Mouse (Mus musculus): Measurements from ENCODE around the gene Top1.

Top1 gene

DNA sequence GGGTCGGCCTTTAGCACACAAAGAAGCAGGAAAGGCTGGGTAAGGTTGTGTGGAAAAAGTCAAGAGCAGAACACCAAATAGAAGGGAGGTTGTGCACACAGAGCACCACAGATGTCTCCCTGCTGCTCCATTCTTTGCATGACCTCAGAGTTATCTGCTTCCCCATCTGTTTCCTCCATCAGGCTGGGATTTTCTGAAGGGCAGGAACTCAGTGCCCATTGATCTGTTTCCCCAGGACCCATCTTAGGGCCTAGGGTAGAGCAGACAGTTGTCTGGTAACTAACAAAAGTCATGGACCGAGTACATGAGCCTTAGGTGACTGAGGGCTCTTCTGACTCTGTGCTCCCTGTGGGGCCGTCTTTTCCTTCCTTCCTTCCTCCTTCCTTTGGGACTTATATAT lies 95.9 kb downstream of the Top1 start:
- peak; percentile 25 for DNase-seq (ENCODE audit: low spot score)

DNA sequence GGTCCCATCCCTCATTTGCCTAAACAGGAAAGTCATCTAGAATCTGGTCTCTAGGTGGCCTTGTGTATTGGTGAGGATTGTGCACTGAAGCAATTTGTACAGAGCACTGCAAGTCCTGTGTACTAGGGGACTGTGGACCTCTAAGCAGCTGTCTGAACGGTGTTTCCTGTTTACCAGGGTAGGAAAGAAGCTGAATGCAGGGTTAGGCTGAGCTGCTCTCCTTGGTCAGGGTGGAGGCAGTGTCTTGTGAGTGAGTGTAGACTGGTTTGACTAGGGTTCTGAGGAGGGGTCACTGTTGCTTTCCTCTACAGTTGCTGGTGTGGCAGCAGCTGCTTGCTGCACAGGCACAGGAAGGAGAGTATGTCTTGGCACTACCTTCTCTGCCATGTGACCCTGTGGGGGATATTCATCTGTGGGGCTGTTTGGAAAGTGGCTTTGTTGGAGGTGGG lies 96.5 kb downstream of the Top1 start:
- no peak for DNase-seq (ENCODE audit: low spot score)

DNA sequence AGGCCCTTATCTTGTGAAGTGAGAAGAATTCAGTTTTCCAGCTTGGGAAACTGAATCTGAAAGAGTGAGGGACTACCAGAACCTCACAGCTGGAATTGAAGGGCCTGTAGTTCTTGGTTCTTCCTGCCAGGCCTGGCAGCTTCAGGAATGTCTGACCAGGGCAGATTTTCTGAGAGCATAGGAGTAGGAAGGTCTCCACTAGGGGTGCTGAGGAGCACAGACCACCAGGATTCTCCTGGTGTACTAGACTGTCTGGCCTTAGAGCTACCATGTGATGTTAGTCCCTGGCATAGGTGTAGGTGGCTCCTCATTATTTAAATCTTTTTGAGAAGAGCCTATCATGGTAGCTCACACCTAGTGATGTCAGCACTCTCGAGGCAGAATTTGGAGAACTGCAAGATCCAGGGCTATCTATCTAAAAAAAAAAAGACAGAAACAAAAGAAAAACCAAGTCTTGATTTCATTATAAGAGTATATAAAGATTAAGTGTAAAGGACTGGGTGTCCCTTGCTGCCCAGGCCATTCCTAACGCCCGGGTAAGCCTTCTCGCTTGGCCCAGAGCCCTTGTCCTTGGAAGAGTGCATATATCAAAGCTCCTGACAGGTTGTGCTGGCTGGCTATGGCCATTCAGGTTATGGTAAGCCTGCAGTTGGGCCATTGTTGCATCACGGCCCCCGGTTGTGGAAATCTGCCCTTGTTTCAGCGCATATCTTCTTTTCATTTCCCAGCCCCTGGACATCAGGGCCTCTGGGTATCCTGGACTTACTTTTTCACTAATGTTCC lies 98.5 kb downstream of the Top1 start:
- DNase-seq (ENCODE audit: low spot score), result peak; percentile 73

DNA sequence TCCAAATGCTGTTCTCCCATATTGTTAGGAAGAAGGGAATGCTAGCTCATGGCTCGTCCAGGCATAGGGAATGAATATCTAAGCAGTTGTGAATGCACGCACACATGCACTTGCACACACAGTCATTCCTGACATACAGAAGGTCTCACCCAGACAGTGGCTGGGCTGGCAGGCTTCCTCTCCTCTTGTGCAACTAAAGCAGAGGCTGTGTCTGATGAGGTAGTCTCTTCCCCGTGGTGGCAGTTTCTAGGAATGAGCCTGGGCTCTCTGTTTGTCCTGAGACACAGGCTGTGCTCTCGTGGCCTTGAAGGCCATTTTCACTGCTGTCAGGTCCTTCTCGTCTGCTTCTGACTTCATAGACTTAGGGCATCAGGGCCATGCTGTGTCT lies 99.1 kb downstream of the Top1 start:
- no peak for DNase-seq (ENCODE audit: low spot score)

DNA sequence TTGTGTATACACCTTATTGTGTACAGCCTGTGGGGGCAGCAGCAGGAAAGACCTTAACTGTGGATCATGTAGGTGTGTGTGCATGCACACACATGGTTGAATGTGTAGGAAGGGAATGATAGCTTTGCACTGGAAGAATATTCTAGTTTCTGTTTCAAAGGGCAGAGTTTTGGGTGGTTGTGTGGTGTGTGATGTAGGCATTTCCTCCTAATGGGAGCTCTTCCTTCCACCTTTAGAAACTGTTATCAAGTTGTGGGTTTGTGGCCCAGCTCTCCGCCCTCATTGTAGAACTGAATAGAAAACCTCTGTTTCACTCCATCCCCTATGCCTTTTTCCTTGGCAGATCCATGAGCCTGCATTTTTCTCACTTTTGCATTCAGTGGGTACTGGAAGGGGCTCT lies 99.8 kb downstream of the Top1 start:
- DNase-seq (ENCODE audit: low spot score), result no peak

DNA sequence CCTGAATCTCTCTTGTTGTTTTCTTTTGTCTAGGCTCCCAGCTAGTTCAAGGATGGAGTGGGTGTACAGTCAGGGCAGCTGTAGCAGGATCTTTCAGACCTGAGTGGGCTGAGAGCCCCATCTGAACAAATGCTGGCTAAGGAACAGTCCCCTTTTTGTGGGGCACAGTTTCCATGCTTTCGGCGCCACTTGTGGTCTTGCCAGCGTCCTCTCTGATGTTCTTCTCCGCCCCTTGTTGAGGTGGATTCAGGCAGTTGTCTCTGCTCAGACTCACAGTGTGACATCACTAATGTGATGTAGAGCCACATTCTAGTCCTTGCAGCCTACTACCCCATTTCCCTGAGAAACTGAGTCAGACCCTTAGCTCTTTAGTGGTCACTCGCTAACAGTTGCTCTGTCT lies 100.9 kb downstream of the Top1 start:
- no peak for DNase-seq (ENCODE audit: low spot score)

DNA sequence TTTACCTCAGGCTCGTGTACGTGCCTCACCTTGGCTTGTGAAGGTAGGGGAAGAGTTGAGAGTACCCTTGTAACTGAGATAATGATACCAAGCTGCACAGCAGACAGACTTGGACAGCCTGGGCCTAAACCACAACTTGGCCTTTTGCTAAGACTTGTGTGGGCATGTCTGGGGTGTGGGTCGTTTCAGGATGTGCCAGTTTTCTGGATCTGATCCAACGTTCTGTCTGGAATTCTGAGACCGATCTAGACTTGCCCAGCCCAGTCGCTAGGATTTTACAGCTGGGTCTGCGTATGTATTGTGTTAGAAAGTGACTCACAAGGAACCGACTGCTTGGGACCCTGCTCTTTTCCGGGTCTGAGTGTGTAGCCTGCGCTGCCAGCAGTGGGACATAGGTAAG lies 101.4 kb downstream of the Top1 start:
- no peak for DNase-seq (ENCODE audit: low spot score)

DNA sequence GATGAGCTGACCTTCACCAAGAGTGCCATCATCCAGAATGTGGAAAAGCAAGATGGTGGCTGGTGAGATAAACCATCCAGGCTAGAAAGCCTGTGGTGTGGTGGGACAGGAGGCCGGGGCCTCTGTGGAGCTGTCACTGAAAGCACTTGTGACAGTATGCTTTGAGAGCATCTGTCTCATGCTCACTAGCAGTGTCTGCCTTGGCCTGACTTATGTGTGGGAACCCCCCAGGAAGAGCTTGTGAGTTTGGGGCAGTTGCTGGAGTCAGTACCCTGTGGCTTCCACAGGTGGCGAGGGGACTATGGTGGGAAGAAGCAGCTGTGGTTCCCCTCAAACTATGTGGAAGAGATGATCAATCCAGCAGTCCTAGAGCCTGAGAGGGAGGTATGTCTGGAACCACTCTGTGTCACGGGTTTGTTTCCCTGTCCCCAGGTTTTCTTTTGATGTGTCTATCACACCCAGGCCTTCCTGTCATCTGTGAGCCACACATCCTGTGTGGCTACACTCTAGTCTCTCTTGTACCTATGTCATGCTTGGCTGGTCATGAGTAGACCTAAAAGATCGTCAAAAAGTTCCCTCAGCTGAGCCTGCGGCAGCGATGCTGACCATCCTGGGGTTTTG lies 111.0 kb downstream of the Top1 start:
- DNase-seq (ENCODE audit: low spot score), result no peak

DNA sequence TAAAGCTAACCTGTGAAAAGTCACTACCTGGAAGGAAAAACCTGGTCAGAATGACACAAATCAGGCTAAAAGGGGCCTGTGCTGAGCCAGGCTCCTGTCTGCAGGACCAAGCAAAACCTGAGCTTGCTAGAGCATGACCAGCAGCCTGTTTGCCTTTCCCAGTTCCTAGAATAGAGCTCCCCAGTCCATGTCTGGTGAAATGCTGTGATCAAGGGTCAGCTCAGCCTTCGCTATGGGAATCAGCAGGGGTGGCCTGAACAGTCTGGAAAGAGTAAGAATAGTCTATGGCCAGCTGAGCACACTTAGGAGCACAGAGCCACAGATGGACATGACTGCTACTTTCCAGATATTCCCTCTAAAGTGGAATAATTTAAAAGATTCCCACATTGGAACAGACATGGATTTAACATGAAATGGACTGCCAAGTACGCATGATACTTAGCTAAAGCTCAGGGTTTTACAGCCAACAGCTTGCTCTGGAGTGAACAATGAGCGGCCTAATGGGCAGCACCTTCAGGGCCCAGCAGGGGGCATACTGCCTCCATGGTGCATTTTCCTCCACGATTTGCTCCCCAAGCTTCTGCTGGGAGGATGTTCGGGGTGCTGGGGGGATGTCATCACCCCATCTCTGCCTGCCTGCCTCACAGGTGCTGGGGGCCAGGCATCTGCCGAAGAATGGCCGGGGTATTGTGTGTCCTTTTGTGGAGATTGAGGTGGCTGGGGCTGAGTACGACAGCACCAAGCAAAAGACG lies 114.9 kb downstream of the Top1 start:
- DNase-seq (ENCODE audit: low spot score), result peak; percentile 35

DNA sequence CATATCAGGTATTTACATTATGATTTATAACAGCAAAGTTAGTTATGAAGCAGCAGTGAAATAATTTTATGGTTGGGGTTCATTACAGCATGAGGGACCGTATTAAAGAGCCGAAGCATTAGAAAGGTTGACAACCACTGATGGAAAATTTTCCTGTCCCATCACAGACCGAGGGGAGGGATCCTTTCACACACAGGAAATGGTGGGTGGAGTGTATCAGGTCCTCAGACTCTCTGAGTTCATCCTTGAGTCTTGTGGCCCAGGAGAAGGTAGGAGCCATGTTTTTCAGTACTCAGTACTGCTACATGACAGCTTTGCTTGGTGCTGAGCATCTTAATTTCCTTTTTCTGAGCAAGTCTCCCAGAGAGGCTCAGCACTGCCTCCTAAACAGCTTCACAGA lies 118.1 kb downstream of the Top1 start:
- DNase-seq (ENCODE audit: low spot score), result no peak

DNA sequence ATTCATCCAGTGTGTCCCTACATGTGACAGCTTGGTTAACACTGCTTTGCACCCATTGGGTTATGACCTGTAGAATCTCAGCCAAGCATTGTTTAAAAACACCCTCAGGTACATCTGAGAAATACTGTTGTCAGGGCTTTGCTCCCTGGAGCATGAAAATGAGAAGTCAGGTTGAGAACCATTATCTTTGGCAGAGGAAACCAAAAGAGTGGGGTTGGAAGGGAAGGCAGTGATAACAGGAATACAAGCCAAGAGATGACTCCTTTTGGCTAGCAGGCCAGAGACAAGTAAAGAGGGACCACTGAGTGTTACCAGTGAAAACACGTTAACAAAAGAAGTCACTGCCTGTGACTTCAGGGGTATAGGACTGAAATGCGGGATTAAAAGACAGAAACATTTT lies 118.7 kb downstream of the Top1 start:
- DNase-seq (ENCODE audit: low spot score), result no peak

DNA sequence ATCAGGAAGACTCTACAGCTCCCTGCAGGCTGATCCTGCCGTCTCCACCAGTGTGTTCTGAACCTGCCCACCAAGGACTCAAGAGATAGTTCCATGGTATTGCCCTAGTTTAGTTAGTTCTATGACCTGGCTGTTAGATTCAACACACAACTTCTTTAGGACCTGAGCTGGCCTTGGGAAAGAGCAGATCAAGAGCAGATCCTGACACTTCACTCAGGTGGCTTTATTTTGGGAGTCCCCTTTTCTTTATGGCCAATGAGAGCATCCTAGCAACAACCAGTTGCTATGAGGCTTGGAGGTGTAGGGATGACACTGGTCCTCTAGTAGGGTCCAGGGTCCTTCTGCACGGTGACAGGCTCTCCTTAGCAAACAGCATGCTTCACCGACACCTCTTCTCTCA lies 119.4 kb downstream of the Top1 start:
- no peak for DNase-seq (ENCODE audit: low spot score)

DNA sequence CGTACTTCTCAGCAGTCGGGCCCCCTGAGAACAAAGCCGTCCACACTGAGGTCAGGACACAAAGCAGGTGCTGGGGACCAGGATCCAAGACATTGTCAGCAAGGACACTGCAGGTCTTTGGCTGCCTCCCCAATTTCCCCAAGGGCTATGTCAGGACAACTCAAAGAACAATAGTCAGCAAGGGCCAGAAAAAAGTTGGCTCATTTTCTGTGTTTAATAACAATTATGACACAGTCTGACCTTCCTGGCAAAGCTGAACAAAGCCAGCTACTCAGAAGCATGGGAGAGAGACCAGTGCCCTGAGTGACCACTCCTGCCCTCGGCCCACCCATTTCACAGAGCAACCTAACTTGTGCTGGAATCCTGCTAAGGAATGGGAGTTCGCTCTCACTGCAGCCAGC lies 120.7 kb downstream of the Top1 start:
- DNase-seq (ENCODE audit: low spot score), result no peak

DNA sequence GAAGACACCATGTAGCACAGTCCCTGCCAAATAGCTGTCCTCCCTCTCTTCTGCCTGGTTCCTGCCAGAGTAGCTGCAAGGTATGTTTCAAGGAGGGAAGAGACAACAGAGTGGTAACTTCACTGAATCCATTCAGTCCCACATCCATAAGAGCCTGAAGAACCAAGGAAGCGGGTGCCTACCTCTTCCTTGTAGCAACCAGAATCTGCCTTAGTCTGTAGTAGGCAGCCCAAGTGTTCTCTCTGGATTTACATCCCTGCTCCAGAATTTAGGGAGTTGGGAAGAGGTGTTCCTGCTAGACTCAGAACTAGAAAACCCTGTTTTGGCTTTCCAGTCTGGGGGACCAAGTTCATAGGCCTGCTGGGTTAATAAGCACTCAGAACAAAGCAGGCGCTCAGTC lies 121.5 kb downstream of the Top1 start:
- no peak for DNase-seq (ENCODE audit: low spot score)

DNA sequence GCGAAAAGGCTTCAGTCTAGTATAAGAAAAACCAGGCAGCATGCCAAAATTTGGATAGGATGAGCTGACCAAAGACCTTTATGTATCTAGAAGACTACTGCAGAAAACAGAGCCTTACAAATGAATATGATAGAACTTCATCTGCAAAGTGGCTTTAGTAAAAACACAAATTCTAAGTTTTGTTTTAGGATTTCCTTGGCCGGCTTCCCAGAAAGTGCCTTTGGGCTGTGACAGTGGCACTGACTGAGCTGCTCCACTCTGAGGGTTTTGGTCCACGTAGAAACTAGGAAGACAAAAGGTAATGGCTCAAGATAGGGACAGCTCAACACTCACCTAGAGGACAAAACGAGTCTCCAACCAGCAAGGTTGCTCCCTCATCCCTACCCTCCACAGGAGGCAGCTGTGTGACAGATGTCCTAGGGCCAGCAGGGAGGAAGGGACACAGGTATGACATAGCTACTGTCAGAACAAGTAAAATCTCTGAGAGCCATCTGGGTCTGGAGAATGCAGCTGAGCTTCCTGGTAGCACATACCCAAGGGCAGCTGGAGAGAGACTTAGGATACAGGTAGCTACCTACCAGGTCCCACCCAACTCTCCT lies 122.5 kb downstream of the Top1 start:
- DNase-seq (ENCODE audit: low spot score), result no peak

DNA sequence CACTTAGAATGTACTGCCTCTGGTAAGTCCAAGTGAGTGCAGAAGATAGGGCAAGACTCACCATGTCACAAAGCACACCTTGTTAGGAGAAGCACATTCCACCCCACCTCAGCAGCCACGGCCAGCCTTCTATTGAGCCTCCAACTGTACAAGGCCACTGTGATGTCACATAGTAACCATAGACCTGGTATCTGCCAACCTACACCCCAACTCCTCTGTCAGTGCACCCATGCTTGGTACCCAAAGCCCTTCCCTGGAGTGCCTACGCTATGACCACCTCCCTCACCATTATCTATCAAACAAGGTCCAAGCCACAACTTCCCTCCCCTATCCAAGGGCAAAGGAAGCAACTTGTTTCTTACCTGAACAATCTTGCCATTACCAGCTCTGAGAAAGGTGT lies 123.3 kb downstream of the Top1 start:
- no peak for DNase-seq (ENCODE audit: low spot score)

DNA sequence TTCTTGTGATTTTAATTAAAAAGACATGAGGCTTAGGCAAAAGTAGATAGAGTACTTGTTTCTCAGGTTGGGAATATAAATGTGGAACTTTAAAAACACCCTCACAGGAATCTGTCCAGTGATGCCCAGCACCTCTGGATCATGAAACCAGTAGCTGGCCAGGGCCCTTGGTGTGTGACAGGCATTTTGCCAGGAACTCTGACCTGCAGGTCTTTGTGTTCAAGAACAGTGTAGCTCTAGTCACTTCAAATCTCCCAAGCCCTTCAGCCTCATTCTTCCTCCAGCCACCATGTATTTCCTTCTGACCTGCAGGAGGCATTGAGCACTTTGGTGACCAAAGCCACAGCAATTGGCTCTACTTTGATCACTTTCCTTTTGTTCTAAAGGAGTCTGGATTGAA lies 124.7 kb downstream of the Top1 start:
- no peak for DNase-seq (ENCODE audit: low spot score)

DNA sequence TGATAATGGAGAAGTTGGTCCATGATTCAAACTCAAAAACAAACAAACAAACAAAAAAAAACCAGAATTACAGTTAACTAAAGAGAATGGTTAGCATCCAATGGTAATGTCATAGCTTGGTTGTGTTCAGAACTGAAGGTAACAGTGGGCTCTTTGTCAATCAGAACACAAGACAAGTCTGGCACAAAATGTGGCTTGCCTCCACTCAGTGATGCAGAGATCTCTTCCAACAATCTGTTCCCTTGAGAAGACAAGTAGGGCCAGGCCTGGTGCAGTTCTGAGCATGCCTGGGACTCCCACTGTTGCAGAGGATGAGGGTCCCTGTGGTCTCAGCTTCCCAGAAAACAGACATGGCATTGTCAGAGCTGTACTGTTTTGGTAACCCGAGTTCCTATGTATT lies 125.2 kb downstream of the Top1 start:
- no peak for DNase-seq (ENCODE audit: low spot score)

DNA sequence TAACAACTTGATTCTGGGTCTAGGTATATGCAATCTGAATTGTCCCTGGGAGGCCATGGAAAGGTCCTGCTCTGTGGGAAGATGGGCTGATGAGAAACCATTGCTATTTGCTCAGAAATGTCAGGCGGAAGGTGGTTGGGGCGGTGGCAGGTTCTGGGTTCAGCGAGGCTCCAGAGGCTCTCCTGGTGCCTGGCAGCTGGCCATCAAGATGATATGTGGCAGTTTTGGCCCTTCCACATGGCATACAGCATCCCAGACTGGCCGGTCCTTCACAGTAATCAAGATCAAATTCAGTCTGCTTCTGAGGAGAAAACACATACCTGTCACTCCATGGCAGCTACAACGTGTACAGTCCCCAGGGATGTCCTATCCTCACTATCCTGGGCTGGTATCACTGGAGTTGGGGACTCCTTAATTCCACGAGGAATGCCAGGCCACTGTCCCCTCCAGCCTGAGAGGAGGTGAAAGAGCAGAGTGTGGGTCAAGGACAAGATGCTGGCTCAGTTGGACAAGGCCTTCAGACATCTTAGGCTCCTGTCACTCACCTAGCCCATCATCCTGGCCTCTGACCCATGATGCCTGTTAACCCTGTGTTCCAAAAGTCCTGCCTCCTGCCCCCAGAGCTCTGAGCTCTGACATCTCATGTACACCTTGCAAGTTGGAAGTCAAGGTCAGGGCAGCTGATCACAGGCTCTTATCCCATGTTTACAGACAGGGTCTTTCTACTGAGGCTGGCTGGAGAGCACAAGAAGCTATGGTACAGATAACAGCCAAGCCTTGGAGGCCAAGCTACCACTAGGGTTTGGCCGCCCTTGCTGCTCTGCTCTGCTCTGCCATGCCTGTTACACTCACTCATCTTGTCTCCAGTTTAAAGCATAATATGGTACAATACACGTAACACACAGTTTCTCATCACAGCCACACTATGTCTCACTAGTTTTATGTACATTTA lies 125.9 kb downstream of the Top1 start:
- DNase-seq (ENCODE audit: low spot score), result no peak

All from retina, embryonic 14.5 days (tissue).